Mouse (Mus musculus) kidney, adult 18-20 months (tissue): Measurements from ENCODE around the gene Calhm5.
A peak's percentile ranks its signal among the peaks of the same experiment; 100 is the strongest.

Experiments
- DNase-seq: peaks from one replicate; pipeline ENCODE4 v3.0.0; 2021

The Calhm5 gene

GRCm38 (mm10) chr10:34096418-34096883, at the start of gene Calhm5:
TSS of gene Calhm5 (minus strand) at chr10:34096519.
- DNase-seq = peak; percentile 17

GRCm38 (mm10) chr10:34141693-34142092, 45.4 kb upstream of the Calhm5 start:
- no peak for DNase-seq

- DNase-seq = no peak
These were observed 43.4 kb upstream of the Calhm5 start for GRCm38 (mm10) chr10:34139768-34140167.

GRCm38 (mm10) chr10:34138027-34138426, 41.7 kb upstream of the Calhm5 start:
- no peak for DNase-seq

- DNase-seq = no peak
These were observed 40.1 kb upstream of the Calhm5 start for GRCm38 (mm10) chr10:34136432-34136831.

DNA sequence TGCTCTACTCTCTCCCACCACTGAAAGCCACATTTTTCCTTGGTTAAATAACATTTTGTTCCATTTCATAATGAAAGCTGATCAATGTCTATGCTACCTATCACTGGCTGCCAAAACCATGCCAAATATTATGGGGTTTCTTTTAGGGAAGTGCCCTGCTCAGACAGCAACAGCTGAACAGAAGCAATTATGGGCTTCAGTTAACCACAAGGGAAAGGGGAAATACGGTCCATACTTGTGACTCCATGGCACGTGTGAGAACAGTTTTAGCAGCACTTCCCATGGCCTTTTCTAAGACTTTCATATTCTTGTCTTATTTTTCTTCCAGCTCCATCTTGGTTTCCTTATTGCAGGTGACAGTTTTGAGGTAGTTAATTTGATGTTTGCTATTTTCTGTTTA, 35.0 kb upstream of the Calhm5 start:
- no peak for DNase-seq

DNA sequence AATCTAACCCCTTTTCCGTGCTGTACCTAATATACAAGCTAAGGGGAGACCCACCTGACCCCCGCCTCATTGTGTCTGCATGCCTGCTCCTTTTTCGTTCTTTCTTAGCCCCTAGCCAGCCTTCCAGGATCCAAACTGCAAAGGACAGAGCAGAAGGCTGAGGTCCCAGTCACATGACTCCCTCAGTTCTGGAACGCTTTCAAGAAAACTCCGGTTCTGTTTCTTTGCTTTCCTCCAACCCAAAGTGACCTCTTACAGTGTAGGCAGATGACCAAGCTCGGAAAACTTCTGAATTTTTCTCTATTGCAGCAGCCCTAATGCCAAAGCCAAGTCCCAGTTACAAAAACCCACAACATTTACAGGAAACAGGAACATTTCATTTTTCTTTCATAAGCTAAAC, 32.1 kb upstream of the Calhm5 start:
- DNase-seq = peak; percentile 16

DNA sequence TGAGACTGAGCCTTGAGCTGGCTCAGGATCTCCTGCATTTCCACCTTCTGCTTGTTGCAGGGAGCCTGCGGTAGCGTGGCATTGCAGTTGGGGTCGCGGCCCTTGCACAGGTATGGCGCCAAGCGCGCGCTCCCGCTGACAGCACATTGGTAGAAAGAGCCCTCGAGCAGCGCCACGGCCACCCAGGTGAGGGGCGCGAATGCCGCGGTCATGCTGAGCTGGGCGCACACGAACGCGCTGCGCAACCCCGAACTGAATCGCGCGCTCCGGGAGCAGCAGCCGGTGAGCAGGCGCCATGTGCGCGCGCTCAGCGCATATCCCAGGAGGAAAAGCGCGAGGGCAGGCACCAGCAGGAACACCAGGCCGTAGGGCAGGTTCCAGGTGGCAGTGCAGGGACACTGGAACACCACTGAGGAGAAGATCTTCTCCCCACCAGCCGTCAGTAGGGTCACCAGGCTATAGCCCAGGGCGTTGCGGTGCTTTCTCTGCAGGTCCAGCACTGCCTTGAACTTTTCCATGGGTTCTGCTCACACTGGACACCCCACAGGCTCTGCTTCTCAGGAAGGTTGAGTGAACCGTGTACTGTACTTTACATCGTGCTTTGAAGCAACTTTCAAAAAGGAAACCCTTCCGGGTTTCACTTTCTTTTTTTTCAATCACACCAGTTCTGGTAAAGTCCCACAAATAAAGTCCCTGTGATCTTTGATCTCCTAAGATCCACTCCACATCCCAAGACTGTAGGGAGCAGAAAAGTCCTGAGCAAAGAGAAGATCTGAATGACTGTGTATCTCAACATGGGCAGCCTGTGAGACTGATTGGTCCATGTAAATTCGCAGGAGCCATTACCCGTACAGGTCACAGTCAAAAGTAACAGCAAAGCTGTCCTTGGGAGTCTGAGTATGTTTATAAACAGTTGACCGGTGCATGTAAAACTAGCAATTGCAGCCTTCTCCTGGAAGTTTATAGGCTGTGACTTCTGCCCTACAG, 31.4 kb upstream of the Calhm5 start, which contains the start of gene Calhm6:
Calhm6 (minus strand) TSS at position 593 of the 987 bp plus-strand sequence.
- DNase-seq = peak; percentile 38

GRCm38 (mm10) chr10:34118421-34118820, 22.1 kb upstream of the Calhm5 start:
- no peak for DNase-seq

GRCm38 (mm10) chr10:34117770-34118169, 21.5 kb upstream of the Calhm5 start:
- DNase-seq = no peak

GRCm38 (mm10) chr10:34117131-34117530, 20.8 kb upstream of the Calhm5 start:
- no peak for DNase-seq

- no peak for DNase-seq
These were observed 15.8 kb upstream of the Calhm5 start for GRCm38 (mm10) chr10:34111964-34112738.

DNA sequence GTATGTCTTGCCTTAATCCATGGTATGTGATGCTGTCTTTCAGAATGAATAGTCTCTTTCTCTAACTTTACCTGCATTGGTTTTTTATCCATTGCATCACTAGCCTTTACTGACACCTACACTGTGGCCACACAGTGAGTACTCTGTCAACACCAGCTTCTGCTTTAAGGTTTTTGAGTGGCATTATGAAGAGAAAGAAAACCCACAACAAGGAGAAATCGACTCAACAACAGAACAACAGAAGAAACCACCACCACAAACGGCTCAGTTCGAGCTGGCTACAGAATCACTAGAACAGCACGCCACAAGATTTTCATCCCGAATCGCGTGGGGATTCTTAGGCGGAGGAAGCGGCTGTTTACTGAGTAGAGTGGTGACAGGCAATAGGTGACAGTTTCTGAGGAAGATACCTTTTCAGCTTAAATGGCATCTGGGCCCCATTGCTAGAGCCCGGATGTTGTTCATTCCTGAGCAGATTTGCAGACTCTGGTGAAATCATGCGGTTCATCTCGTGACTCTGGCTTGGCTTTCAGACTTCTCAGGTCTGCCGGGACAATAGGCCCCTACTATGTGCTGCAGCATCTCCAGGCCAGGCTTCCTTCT, 14.6 kb upstream of the Calhm5 start:
- DNase-seq = no peak

- DNase-seq = no peak
These were observed 355 bp downstream of the Calhm5 start for GRCm38 (mm10) chr10:34095964-34096363.

- no peak for DNase-seq
These were observed 1.2 kb downstream of the Calhm5 start for GRCm38 (mm10) chr10:34095147-34095546.

DNA sequence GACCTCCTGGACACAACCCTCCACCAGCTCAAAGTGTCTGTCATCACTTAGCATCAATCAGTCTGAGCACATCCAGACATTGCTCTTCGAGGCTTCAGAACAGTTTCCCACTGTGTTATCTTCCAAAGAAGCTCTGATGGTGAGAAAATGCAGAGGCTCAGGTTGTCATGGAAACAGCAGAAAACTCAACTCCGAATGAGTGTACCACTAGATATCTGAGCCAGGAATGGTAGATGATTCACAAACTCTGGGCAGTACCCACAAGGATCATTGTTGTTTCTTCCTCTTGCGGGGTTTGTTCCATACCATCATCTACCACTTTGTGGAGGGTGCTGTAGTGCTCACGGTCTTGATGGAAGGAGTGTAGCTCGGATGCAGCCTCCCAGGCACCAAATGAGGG, 4.4 kb downstream of the Calhm5 start:
- DNase-seq = no peak

DNA sequence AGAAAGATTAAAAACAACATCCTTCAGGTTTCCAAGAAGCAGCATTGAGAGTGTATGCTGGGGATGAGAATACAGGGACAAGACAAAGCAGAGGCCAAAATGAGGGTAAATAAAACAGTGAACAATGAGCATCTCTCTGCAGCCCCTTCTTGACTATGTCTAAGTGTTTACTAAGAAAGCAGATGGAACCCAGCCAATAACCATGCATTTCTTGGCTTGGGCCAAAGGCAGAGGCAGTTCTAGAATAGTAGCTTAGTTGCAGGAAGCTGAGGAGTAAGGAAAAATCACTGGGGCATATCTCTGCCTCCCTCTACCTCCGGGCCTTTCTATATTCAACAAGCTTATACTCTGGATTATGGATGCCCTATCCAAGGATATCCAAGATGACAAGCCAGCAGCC, 5.8 kb downstream of the Calhm5 start:
- no peak for DNase-seq

GRCm38 (mm10) chr10:34089517-34089916, 6.8 kb downstream of the Calhm5 start:
- no peak for DNase-seq

GRCm38 (mm10) chr10:34088515-34088914, 7.8 kb downstream of the Calhm5 start:
- DNase-seq = no peak

DNA sequence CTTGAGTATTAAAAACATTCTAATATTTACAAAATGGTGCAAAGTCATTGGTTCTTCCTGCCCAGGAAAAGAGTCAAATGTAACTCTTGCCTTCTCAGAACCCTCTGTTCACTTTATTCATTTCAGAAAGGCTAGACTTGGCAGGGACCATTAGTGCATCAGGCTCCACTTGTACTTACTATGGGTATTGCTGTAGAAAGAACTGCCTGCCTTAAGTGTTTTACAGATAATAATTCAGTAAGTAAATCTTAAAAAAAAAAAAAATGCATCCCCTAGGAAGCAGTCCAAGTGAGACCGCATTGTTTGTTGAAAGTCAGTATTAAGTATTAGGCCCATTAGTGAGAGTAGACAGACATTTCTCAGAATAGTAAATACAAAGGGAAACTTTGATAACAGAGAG, 9.8 kb downstream of the Calhm5 start:
- DNase-seq = no peak

GRCm38 (mm10) chr10:34074522-34075200, 21.7 kb downstream of the Calhm5 start:
- no peak for DNase-seq

DNA sequence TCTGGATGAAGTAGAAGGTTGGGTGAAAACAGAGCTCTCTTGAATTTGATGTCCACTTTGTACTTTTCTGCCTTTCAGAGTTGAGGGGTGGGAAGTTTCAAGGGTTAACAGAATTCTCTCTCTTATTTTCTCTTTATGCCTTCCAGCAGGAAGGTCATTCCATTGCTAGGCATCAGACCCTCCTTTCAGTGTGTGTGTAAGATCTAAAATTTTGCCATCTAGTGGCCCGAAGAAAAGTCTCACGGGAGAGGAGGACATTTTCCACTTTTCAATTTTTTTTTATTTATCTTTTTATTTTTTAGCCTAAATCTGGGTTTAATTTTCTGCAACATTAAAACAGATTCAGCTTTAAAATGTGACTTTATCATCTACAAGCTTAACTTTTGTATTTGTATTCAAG, 24.7 kb downstream of the Calhm5 start:
- DNase-seq = no peak
